Mouse (Mus musculus): ENCODE measurements around the gene Rgs17. TPM values are rescaled to one million over a fixed set of nuclear protein-coding genes. Genes with fewer than 3 reads are reported as not detected.

Rgs17 gene
- polyA plus RNA-seq (2015; fragmentation: Nextera tagmentation; extraction: Ambion mirVana) = 1.6 and 4.7 TPM in 2 replicates

DNA sequence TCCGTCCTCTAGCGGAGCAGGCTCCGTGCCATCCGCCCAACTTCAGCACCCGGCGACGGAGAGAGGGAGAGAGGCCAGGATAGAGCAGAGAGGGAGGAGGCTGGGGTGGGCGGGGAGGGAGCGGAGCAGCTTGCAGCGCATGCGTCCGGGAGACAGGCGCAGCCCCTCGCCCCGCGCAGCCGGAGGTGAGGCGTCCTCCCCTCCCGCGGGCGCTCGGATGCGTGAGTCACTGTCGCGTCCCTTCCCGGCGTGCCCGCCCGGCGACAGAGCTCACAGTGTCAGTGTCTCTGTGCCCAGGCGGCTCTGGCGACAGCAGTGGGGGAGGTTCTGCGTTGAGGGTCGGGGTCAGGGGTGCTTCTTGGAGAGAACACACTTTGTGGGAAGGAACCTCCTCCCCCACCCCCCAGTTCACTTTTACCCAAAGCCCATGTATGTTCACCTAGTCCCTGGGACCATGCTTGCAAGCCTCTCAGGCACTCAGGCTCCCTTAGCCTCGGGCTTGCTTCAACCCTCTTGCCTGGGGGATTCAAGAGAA is at the start of gene Rgs17:
Gene Rgs17 (minus strand): TSS at position 107 of the 535 bp plus-strand sequence.

GRCm38 (mm10) chr10:5823740-5824491 is 98.3 kb downstream of the Rgs17 start, which contains the start of gene Mtrf1l:
TSS of gene Mtrf1l (minus strand) at chr10:5823910.

DNA sequence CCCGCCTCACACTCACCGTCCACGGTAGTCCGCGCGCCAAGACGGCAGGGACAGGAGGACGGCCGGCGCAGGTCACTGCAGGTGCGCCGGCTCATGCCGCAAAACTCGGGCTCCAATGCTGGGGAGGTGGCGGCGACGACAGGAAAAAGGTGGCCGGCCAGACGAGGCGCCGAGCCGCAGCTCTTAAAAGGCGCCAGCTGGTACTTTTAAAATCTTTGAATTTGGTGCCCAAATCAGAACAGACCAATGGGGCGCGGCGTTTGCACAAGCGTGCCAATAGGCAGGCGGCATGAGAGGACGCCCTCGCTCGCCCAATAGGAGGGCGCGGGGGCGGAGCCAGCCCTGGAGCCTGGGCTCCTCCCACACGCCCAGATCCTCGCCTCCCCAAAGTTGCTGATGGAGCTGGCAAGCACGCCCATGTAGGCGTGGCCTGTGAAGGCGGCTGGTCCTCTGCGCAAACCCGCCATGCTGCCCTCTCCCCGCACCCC is 116.9 kb downstream of the Rgs17 start, which contains the start of gene Fbxo5:
Gene Fbxo5 (minus strand): TSS at position 358 of the 488 bp plus-strand sequence.

Other genes with a start within 250 kb of the Rgs17 start
- 17.1 and 17.6 TPM in 2 replicates for gene Fbxo5, start 116.8 kb downstream of the Rgs17 start, polyA plus RNA-seq (2015; fragmentation: Nextera tagmentation; extraction: Ambion mirVana)
- 14.9 and 17.1 TPM in 2 replicates for gene Mtrf1l, start 98.5 kb downstream of the Rgs17 start, polyA plus RNA-seq (2015; fragmentation: Nextera tagmentation; extraction: Ambion mirVana)